Mouse (Mus musculus) right cerebral cortex, postnatal 36 days (tissue): ENCODE results near the gene 1700019D03Rik.
"Not testable (repeated sequence)": the region's sequence is repeated elsewhere in the genome, so short reads cannot be mapped to it uniquely, and the experiment has no call there.

Experiments used
- DNase-seq, 2 experiments: peaks; one replicate each; pipeline ENCODE4 v3.0.0; 2022; ENCODE audit warnings: low spot score in 2 of 2, mixed read lengths in 1 of 2

1700019D03Rik gene

GRCm38 (mm10) chr1:52954456-52954855 is 65.5 kb downstream of the 1700019D03Rik start:
- no peak for DNase-seq

GRCm38 (mm10) chr1:52953548-52953947 is 66.4 kb downstream of the 1700019D03Rik start:
- DNase-seq, result no peak

- DNase-seq, result no peak
Measured at GRCm38 (mm10) chr1:52952551-52953397, 67.2 kb downstream of the 1700019D03Rik start.

- DNase-seq, result no peak
Measured at GRCm38 (mm10) chr1:52952143-52952542, 67.8 kb downstream of the 1700019D03Rik start.

- no peak for DNase-seq
Measured at GRCm38 (mm10) chr1:52951146-52951868, 68.7 kb downstream of the 1700019D03Rik start.

DNA sequence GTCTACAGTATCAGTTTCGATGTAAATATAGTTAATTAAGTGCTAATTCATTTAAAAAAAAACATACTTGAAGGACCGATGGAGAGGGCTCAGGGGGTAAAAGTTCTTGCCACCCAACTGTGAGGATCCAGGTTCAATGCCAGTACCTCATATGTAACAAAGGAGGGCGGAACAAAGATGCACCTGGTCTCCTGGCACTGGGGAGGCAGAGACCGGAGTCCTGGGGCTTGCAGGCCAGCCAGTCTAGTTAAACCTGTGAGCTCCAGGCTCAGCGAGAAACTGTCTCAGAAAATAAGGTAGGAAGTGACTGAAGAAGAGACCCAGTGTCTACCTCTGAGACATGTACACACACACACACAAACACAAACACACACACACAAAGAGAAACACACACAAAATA is 72.1 kb downstream of the 1700019D03Rik start:
- DNase-seq, result no peak

- no peak for DNase-seq
Measured at GRCm38 (mm10) chr1:52939021-52939420, 81.0 kb downstream of the 1700019D03Rik start.

DNA sequence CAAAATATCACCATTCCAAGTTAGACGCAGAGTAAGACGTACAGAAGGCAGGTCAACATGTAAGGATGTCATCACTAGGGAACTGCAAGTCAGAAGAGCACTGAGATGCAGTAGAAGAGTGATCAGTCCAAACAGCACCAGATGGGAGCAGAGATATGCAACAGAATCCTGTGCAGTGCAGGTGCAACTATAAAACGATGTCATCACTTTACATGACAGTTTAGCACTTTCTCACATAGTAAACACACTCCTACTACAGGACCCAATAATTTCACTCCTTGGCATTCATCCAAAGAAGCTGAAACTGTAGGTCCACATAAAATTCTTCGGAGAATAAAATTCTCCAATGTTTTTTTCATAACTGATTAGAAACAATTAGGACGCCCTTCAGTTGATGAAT is 85.5 kb downstream of the 1700019D03Rik start:
- DNase-seq, result no peak

GRCm38 (mm10) chr1:52924482-52924881 is 95.5 kb downstream of the 1700019D03Rik start:
- not testable (repeated sequence) for DNase-seq

DNA sequence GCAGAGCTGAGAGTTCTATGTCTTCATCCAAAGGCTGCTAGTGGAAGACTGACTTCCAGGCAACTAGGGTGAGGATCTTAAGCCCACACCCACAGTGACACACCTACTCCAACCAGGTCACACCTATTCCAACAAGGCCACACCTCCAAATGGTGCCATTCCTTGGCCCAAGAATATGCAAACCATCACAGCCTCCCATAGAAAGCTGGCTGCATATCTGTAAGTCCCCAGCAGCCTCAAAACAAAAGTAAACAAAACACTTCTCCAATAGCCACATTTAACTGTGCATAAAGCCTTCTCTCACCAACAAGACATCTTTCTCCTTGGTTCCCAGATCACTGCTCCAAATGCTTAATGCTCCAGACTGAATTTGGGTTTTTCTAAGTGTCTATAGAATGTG is 101.1 kb downstream of the 1700019D03Rik start:
- DNase-seq, result not testable (repeated sequence)

DNA sequence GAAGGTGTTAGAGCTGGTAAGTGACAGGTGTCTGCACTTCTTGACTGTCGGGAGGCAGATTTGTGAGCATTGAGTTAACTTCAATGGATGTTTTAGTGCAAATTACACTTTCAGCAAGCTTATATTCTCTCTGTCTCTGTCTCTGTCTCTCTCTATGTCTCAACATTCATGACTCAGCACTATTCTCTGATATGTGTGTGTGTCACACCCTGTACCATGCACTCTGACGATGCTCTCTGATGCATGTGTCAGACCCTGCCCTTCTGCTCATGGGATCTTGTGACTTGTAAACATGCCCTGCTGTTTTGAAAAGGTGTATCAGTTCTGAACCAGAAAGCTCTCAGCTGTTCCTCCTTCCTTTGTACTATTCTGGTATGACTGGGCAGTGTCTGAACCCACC is 103.3 kb downstream of the 1700019D03Rik start:
- no peak for DNase-seq

DNA sequence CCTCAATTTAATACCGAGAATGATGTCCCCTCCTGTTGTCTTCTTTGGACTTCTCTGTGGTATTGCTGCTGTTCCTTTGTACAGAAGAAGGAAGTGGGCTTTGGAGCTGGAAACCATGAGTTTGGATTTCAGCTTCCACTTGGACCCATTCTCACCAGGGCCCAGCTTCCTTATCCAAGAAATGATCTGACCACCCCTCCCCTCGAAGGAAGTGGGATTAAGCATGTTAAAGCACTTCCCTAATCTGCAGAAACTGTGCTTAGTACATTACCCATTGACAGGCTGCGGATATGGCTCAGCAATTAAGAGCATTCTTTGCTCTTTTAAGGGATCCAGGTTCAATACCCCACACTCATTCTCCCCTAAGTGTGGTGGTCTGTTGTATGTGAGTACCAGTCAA is 110.2 kb downstream of the 1700019D03Rik start:
- no peak for DNase-seq

GRCm38 (mm10) chr1:52884208-52884607 is 135.8 kb downstream of the 1700019D03Rik start:
- DNase-seq, result no peak
